Mouse (Mus musculus): Measurements from ENCODE around the gene Mpig6b. TPM values are rescaled to one million over a fixed set of nuclear protein-coding genes. Genes with fewer than 3 reads are reported as not detected.
"Not testable (repeated sequence)": the region's sequence is repeated elsewhere in the genome, so short reads cannot be mapped to it uniquely, and the experiment has no call there.

The Mpig6b gene
- polyA plus RNA-seq, 1 experiment from 2014 or later: 0.97 TPM

- Histone ChIP-seq H3K9ac (replicated peaks; ENCODE audit: low read depth, low read length) (no peak overlapping the region), H3K27me3 (ENCODE audit: control insufficient read depth, insufficient read depth, low read length) (no peaks in the 10 kb centered on the region), H3K4me2 (replicated peaks; ENCODE audit: low read depth, low read length) (no peak overlapping the region), H3K27ac (ENCODE audit: low read length) (peak overlapping the region; percentile 67; the same call in 1 of the 2 replicates), H3K36me3 (ENCODE audit: control insufficient read depth, insufficient read depth, low read length) (no peaks in the 10 kb centered on the region), H3K4me1 (ENCODE audit: control insufficient read depth, insufficient read depth, low read length) (peaks cover 26% of the 10 kb centered on the region), H3K9me3 (ENCODE audit: control insufficient read depth, low read depth, low read length) (no peaks in the 10 kb centered on the region), H3K4me3 (ENCODE audit: low read depth, low read length) (no peak overlapping the region)
- 73% methylated on average over 4 of the region's 4 CpGs for WGBS
- no peak for ATAC-seq (ENCODE audit: insufficient number of reproducible peaks, insufficient read depth, low FRiP score, low read depth)
Observed at GRCm38 (mm10) chr17:35043794-35044193, 22.2 kb downstream of the Mpig6b start.

GRCm38 (mm10) chr17:35039121-35039873, 26.7 kb downstream of the Mpig6b start:
- no peak overlapping the region for H3K4me3 ChIP-seq (ENCODE audit: low read depth, low read length)
- H3K27me3 ChIP-seq (ENCODE audit: control insufficient read depth, insufficient read depth, low read length): no peaks in the 10 kb centered on the region
- no peak overlapping the region for H3K4me2 ChIP-seq (replicated peaks; ENCODE audit: low read depth, low read length)
- 77% methylated on average over 11 of the region's 11 CpGs for WGBS
- no peaks in the 10 kb centered on the region for H3K4me1 ChIP-seq (ENCODE audit: control insufficient read depth, insufficient read depth, low read length)
- H3K9ac ChIP-seq (replicated peaks; ENCODE audit: low read depth, low read length): no peak overlapping the region
- no peak for ATAC-seq (ENCODE audit: insufficient number of reproducible peaks, insufficient read depth, low FRiP score, low read depth)
- no peaks in the 10 kb centered on the region for H3K36me3 ChIP-seq (ENCODE audit: control insufficient read depth, insufficient read depth, low read length)
- H3K27ac ChIP-seq (ENCODE audit: low read length): no peak overlapping the region
- no peaks in the 10 kb centered on the region for H3K9me3 ChIP-seq (ENCODE audit: control insufficient read depth, low read depth, low read length)

- H3K27ac ChIP-seq (ENCODE audit: low read length): no peak overlapping the region
- H3K27me3 ChIP-seq (ENCODE audit: control insufficient read depth, insufficient read depth, low read length): no peaks in the 10 kb centered on the region
- H3K9me3 ChIP-seq (ENCODE audit: control insufficient read depth, low read depth, low read length): no peaks in the 10 kb centered on the region
- H3K4me1 ChIP-seq (ENCODE audit: control insufficient read depth, insufficient read depth, low read length): 0 out of 2 replicates have a peak, but pooled peaks cover 2% of the 10 kb centered on the region
- no peak for ATAC-seq (ENCODE audit: insufficient number of reproducible peaks, insufficient read depth, low FRiP score, low read depth)
- no peaks in the 10 kb centered on the region for H3K36me3 ChIP-seq (ENCODE audit: control insufficient read depth, insufficient read depth, low read length)
- no peak overlapping the region for H3K9ac ChIP-seq (replicated peaks; ENCODE audit: low read depth, low read length)
- H3K4me3 ChIP-seq (ENCODE audit: low read depth, low read length): no peak overlapping the region
- whole genome bisulfite sequencing: 59% methylated on average over 6 of the region's 6 CpGs
- H3K4me2 ChIP-seq (replicated peaks; ENCODE audit: low read depth, low read length): no peak overlapping the region
Observed at GRCm38 (mm10) chr17:35034896-35035295, 31.1 kb downstream of the Mpig6b start.

GRCm38 (mm10) chr17:35033703-35034102, 32.3 kb downstream of the Mpig6b start:
- H3K36me3 ChIP-seq (ENCODE audit: control insufficient read depth, insufficient read depth, low read length); H3K4me3 ChIP-seq (ENCODE audit: low read depth, low read length); H3K9ac ChIP-seq (replicated peaks; ENCODE audit: low read depth, low read length); H3K27me3 ChIP-seq (ENCODE audit: control insufficient read depth, insufficient read depth, low read length); H3K4me2 ChIP-seq (replicated peaks; ENCODE audit: low read depth, low read length); ATAC-seq (ENCODE audit: insufficient number of reproducible peaks, insufficient read depth, low FRiP score, low read depth); H3K4me1 ChIP-seq (ENCODE audit: control insufficient read depth, insufficient read depth, low read length); H3K9me3 ChIP-seq (ENCODE audit: control insufficient read depth, low read depth, low read length); H3K27ac ChIP-seq (ENCODE audit: low read length): not testable (repeated sequence)
- WGBS: 71% methylated on average over 1 of the region's 1 CpGs

- no peak overlapping the region for H3K4me2 ChIP-seq (replicated peaks; ENCODE audit: low read depth, low read length)
- H3K9ac ChIP-seq (replicated peaks; ENCODE audit: low read depth, low read length): no peak overlapping the region
- no peaks in the 10 kb centered on the region for H3K36me3 ChIP-seq (ENCODE audit: control insufficient read depth, insufficient read depth, low read length)
- no peak for ATAC-seq (ENCODE audit: insufficient number of reproducible peaks, insufficient read depth, low FRiP score, low read depth)
- no peak overlapping the region for H3K27ac ChIP-seq (ENCODE audit: low read length)
- H3K9me3 ChIP-seq (ENCODE audit: control insufficient read depth, low read depth, low read length): no peaks in the 10 kb centered on the region
- no peaks in the 10 kb centered on the region for H3K27me3 ChIP-seq (ENCODE audit: control insufficient read depth, insufficient read depth, low read length)
- H3K4me1 ChIP-seq (ENCODE audit: control insufficient read depth, insufficient read depth, low read length): peaks cover 11% of the 10 kb centered on the region; the same call in 1 of the 2 replicates
- no peak overlapping the region for H3K4me3 ChIP-seq (ENCODE audit: low read depth, low read length)
- 65% methylated on average over 8 of the region's 8 CpGs for WGBS
Observed at GRCm38 (mm10) chr17:35032323-35032870, 33.6 kb downstream of the Mpig6b start.

- Histone ChIP-seq H3K4me2 (replicated peaks; ENCODE audit: low read depth, low read length) (no peak overlapping the region), H3K4me3 (ENCODE audit: low read depth, low read length) (no peak overlapping the region), H3K36me3 (ENCODE audit: control insufficient read depth, insufficient read depth, low read length) (no peaks in the 10 kb centered on the region), H3K4me1 (ENCODE audit: control insufficient read depth, insufficient read depth, low read length) (peaks cover 11% of the 10 kb centered on the region; the same call in 1 of the 2 replicates), H3K9me3 (ENCODE audit: control insufficient read depth, low read depth, low read length) (no peaks in the 10 kb centered on the region), H3K27me3 (ENCODE audit: control insufficient read depth, insufficient read depth, low read length) (no peaks in the 10 kb centered on the region), H3K9ac (replicated peaks; ENCODE audit: low read depth, low read length) (no peak overlapping the region), H3K27ac (ENCODE audit: low read length) (no peak overlapping the region)
- no peak for ATAC-seq (ENCODE audit: insufficient number of reproducible peaks, insufficient read depth, low FRiP score, low read depth)
- 73% methylated on average over 7 of the region's 7 CpGs for whole genome bisulfite sequencing
Observed at GRCm38 (mm10) chr17:35031880-35032279, 34.1 kb downstream of the Mpig6b start.

GRCm38 (mm10) chr17:35031272-35031671, 34.7 kb downstream of the Mpig6b start:
- Histone ChIP-seq H3K4me1 (ENCODE audit: control insufficient read depth, insufficient read depth, low read length) (peaks cover 11% of the 10 kb centered on the region), H3K4me3 (ENCODE audit: low read depth, low read length) (no peak overlapping the region), H3K4me2 (replicated peaks; ENCODE audit: low read depth, low read length) (no peak overlapping the region), H3K9me3 (ENCODE audit: control insufficient read depth, low read depth, low read length) (no peaks in the 10 kb centered on the region), H3K36me3 (ENCODE audit: control insufficient read depth, insufficient read depth, low read length) (no peaks in the 10 kb centered on the region), H3K27me3 (ENCODE audit: control insufficient read depth, insufficient read depth, low read length) (no peaks in the 10 kb centered on the region), H3K9ac (replicated peaks; ENCODE audit: low read depth, low read length) (no peak overlapping the region), H3K27ac (ENCODE audit: low read length) (no peak overlapping the region)
- ATAC-seq (ENCODE audit: insufficient number of reproducible peaks, insufficient read depth, low FRiP score, low read depth): no peak
- 90% methylated on average over 11 of the region's 11 CpGs for WGBS

GRCm38 (mm10) chr17:35029691-35030532, 36.1 kb downstream of the Mpig6b start:
- H3K27me3 ChIP-seq (ENCODE audit: control insufficient read depth, insufficient read depth, low read length): no peaks in the 10 kb centered on the region
- H3K36me3 ChIP-seq (ENCODE audit: control insufficient read depth, insufficient read depth, low read length): no peaks in the 10 kb centered on the region
- no peaks in the 10 kb centered on the region for H3K9me3 ChIP-seq (ENCODE audit: control insufficient read depth, low read depth, low read length)
- H3K27ac ChIP-seq (ENCODE audit: low read length): no peak overlapping the region
- H3K4me1 ChIP-seq (ENCODE audit: control insufficient read depth, insufficient read depth, low read length): peaks cover 11% of the 10 kb centered on the region
- no peak overlapping the region for H3K9ac ChIP-seq (replicated peaks; ENCODE audit: low read depth, low read length)
- H3K4me3 ChIP-seq (ENCODE audit: low read depth, low read length): no peak overlapping the region
- 33% methylated on average over 19 of the region's 19 CpGs for WGBS
- no peak overlapping the region for H3K4me2 ChIP-seq (replicated peaks; ENCODE audit: low read depth, low read length)
- no peak for ATAC-seq (ENCODE audit: insufficient number of reproducible peaks, insufficient read depth, low FRiP score, low read depth)

Data from stomach, embryonic 14.5 days (tissue).